Mouse (Mus musculus): ENCODE results near the gene Tspan18. TPM values are rescaled to one million over a fixed set of nuclear protein-coding genes. Genes with fewer than 3 reads are reported as not detected.
A peak's percentile ranks its signal among the peaks of the same experiment; 100 is the strongest.

Tspan18 gene
- polyA plus RNA-seq, 1 experiment from 2014 or later, result 16.9 TPM

DNA sequence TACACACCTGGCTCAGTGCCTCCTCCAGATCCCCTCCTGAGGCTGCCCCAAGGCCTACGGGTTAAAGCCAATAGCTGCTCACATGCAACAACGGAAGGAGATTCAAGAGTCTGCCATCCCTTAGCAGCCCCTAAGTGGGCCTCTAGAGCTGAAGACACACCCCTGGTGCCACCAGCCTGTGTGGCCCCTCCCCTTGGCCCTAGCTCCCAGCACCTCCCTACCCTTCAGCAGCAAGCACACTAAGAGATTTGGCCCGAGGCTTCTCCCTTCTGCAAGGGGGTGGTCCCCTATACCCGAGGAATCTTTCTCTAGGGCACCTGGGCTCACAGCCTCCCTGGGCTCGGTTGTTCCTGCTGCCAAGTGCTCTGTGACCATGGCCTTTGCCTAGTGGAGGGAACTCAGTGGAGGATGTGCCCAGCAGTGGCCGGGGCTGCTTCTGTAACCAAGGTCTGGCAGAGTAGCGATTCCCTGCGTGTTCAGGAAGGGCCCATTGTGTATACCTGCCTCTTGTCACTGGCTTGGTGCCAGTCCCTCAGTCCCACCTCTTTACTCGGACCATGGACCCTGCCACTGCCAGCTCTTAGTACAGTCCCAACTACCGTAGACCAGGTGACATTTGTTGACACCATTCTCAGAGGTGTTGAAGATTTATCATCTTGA, 133.5 kb downstream of the Tspan18 start:
- WGBS, result 51% methylated on average over 10 of the region's 10 CpGs
- peaks cover 27% of the 10 kb centered on the region for H3K4me1 ChIP-seq
- no peak for ATAC-seq (replicated peaks)
- no peak overlapping the region; the same call in 1 of the 2 replicates for H3K27ac ChIP-seq (replicated peaks)
- no peaks in the 10 kb centered on the region for H3K9me3 ChIP-seq
- no peak overlapping the region for H3K4me3 ChIP-seq
- no peaks in the 10 kb centered on the region for H3K27me3 ChIP-seq
- H3K4me2 ChIP-seq (replicated peaks), result no peak overlapping the region
- peaks cover 21% of the 10 kb centered on the region for H3K36me3 ChIP-seq
- H3K9ac ChIP-seq (replicated peaks), result no peak overlapping the region

DNA sequence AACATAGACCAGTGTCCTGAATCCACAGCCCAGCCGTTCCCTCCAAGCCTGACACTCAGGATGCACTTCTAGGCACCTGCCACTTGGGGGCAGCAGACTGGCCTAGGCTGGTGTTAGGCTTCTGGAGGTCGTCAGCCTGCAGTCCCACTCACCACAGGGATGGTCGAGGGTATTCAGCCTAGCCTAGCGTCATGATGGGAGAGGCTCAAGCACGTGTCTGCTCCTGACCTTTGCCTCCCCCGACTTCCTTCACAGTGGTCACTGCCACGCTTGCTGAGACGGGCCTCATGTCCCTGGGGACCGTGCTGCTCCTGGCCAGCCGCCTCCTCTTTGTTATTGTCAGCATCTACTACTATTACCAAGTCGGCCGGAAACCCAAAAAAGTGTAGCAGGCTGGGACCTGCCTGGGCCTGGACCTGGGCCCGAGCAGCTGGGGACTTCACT, 134.8 kb downstream of the Tspan18 start:
- H3K36me3 ChIP-seq, result peaks cover 21% of the 10 kb centered on the region
- H3K4me3 ChIP-seq, result no peak overlapping the region
- H3K9me3 ChIP-seq, result no peaks in the 10 kb centered on the region
- no peak overlapping the region for H3K4me2 ChIP-seq (replicated peaks)
- H3K9ac ChIP-seq (replicated peaks), result no peak overlapping the region
- no peak overlapping the region for H3K27ac ChIP-seq (replicated peaks)
- H3K4me1 ChIP-seq, result peaks cover 34% of the 10 kb centered on the region
- peak; percentile 15 for ATAC-seq (replicated peaks)
- WGBS, result 47% methylated on average over 13 of the region's 13 CpGs
- no peaks in the 10 kb centered on the region for H3K27me3 ChIP-seq

DNA sequence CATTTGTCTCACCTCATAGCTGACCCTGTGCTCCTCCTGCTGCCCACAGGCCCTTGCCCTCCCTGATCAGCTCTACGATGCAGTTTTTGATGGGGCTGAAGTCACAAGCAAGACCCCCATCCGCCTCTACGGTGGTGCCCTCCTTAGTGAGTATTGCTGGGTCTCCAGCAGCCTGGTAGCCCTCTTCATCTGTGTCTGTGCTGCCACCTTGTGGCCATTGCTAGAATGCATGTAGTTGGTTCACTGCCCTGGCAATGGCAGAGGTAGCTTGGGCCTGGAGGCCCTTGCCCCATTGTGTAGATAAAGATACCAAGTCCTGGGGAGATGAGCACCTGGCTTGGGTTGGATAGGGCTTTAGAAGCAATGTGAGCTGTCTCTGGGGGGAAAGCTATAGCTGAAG, 135.5 kb downstream of the Tspan18 start:
- no peak overlapping the region for H3K4me3 ChIP-seq
- WGBS, result 11% methylated on average over 3 of the region's 3 CpGs
- H3K4me2 ChIP-seq (replicated peaks), result no peak overlapping the region
- peaks cover 34% of the 10 kb centered on the region for H3K4me1 ChIP-seq
- no peaks in the 10 kb centered on the region for H3K9me3 ChIP-seq
- no peak overlapping the region for H3K9ac ChIP-seq (replicated peaks)
- H3K27me3 ChIP-seq, result no peaks in the 10 kb centered on the region
- no peak overlapping the region for H3K27ac ChIP-seq (replicated peaks)
- peak; percentile 53 for ATAC-seq (replicated peaks)
- peaks cover 21% of the 10 kb centered on the region for H3K36me3 ChIP-seq

- Histone ChIP-seq H3K9ac (replicated peaks) (no peak overlapping the region), H3K9me3 (no peaks in the 10 kb centered on the region), H3K36me3 (peaks cover 4% of the 10 kb centered on the region; the same call in 1 of the 2 replicates), H3K4me1 (peaks cover 68% of the 10 kb centered on the region), H3K27me3 (no peaks in the 10 kb centered on the region), H3K4me3 (no peak overlapping the region), H3K4me2 (replicated peaks) (no peak overlapping the region), H3K27ac (replicated peaks) (no peak overlapping the region)
- no peak for ATAC-seq (replicated peaks)
- WGBS, result 72% methylated on average over 4 of the region's 4 CpGs
Measured at GRCm38 (mm10) chr2:93193806-93194205, 140.5 kb downstream of the Tspan18 start.

DNA sequence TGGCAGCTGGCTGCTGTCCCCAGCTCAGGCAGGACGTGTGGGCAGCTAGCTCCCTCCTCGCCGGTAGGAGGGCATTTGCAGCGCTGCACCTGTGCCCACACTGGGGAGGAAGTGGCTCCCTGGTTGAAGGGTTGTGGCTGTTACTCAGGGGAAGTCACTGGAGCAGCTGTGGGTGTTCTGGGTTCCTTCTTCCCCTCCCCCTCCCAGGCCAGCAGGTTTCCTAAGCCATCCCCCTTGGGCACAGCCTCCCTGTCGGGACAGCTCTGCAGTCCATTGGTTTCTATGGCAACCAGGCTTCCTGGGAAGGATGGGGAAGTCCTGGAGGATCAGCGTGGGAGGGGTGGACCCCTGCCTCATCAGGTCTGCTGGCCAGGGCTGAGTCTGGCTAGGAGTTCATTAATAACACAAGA, 141.6 kb downstream of the Tspan18 start:
- WGBS, result 8% methylated on average over 6 of the region's 6 CpGs
- H3K9ac ChIP-seq (replicated peaks), result no peak overlapping the region

DNA sequence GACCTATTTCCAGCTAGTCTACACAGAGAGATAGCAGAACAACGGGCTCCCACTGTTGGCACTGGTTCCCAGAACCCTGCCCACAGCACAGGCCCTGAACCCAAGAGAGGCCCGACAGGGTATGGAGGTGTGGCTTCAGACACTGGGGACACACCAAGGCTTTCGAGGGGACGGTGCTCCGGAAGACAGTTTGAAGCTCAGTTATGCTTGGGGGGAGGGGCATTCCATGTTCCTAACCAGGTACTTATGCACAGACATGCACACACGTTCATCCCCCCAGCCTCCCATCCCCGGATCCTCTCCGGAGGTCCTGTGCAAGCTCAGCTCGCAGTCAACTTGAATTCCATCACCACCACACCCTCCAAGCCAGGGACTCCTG, 142.1 kb downstream of the Tspan18 start:
- Histone ChIP-seq H3K9ac (replicated peaks) (peak overlapping the region; percentile 8; the same call in 1 of the 2 replicates), H3K4me3 (no peak overlapping the region), H3K36me3 (0 out of 2 replicates have a peak, but pooled peaks cover under 1% of the 10 kb centered on the region), H3K27ac (replicated peaks) (peak overlapping the region; percentile 9; the same call in 1 of the 2 replicates), H3K4me2 (replicated peaks) (peak overlapping the region; percentile 70), H3K9me3 (no peaks in the 10 kb centered on the region), H3K4me1 (peaks cover 68% of the 10 kb centered on the region), H3K27me3 (no peaks in the 10 kb centered on the region)
- WGBS, result 48% methylated on average over 9 of the region's 9 CpGs
- no peak for ATAC-seq (replicated peaks)

More for the DNA sequence above, 141.6 kb downstream of the Tspan18 start:
- Histone ChIP-seq H3K27me3 (no peaks in the 10 kb centered on the region), H3K4me1 (peaks cover 68% of the 10 kb centered on the region), H3K27ac (replicated peaks) (no peak overlapping the region; the same call in 1 of the 2 replicates), H3K36me3 (peaks cover 4% of the 10 kb centered on the region; the same call in 1 of the 2 replicates), H3K4me2 (replicated peaks) (peak overlapping the region; percentile 70; the same call in 1 of the 2 replicates), H3K4me3 (no peak overlapping the region), H3K9me3 (no peaks in the 10 kb centered on the region)
- no peak for ATAC-seq (replicated peaks)

DNA sequence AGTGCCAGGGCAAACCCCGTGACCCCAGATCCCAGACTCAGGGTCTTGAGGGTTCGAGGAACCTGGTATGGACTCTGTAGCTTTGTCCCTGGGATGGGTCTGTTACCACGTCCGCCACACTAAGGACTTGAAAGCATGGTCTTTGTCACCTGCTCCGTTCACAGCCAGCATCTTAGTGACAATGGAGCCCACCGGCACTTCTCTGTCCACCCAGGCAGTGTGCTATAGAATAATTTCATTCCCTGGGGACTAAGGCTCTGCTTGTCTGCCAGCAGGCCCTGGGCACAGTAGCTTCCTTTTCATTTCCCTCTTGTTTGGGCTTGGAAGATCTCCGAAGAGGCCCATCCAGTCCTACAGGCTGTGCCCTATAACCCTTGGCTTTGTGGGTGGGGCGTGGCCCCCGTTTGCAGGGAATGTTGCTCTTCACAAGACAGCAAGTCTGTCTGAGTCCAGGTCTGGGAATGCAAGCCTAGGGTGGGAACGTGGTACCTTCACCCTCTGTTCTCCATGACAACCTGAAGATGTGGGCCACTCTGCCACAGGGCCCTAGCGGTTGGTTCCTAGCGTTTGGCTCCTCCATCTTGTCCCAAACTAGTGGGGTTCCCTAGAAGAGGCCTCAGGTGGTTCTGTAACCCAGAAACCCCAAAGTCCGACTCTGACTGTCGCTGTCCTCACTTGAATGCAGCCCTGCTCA, 142.7 kb downstream of the Tspan18 start:
- Histone ChIP-seq H3K9me3 (no peaks in the 10 kb centered on the region), H3K4me1 (peaks cover 70% of the 10 kb centered on the region), H3K27ac (replicated peaks) (0 out of 2 replicates have a peak overlapping the region, but pooled peaks have one; percentile 9), H3K4me2 (replicated peaks) (peak overlapping the region; percentile 70), H3K4me3 (no peak overlapping the region), H3K27me3 (no peaks in the 10 kb centered on the region), H3K36me3 (no peaks in the 10 kb centered on the region), H3K9ac (replicated peaks) (peak overlapping the region; percentile 25; the same call in 1 of the 2 replicates)
- 72% methylated on average over 14 of the region's 14 CpGs for WGBS
- no peak for ATAC-seq (replicated peaks)

GRCm38 (mm10) chr2:93190771-93191487, 143.4 kb downstream of the Tspan18 start:
- Histone ChIP-seq H3K4me2 (replicated peaks) (peak overlapping the region; percentile 70), H3K27me3 (no peaks in the 10 kb centered on the region), H3K36me3 (no peaks in the 10 kb centered on the region), H3K27ac (replicated peaks) (0 out of 2 replicates have a peak overlapping the region, but pooled peaks have one; percentile 9), H3K9me3 (no peaks in the 10 kb centered on the region), H3K9ac (replicated peaks) (peak overlapping the region; percentile 25), H3K4me1 (peaks cover 72% of the 10 kb centered on the region), H3K4me3 (no peak overlapping the region)
- WGBS, result 20% methylated on average over 9 of the region's 9 CpGs
- ATAC-seq (replicated peaks), result no peak

- Histone ChIP-seq H3K4me1 (peaks cover 55% of the 10 kb centered on the region), H3K4me3 (peak overlapping the region; percentile 91)
Measured at GRCm38 (mm10) chr2:93188761-93189458, 145.4 kb downstream of the Tspan18 start.

DNA sequence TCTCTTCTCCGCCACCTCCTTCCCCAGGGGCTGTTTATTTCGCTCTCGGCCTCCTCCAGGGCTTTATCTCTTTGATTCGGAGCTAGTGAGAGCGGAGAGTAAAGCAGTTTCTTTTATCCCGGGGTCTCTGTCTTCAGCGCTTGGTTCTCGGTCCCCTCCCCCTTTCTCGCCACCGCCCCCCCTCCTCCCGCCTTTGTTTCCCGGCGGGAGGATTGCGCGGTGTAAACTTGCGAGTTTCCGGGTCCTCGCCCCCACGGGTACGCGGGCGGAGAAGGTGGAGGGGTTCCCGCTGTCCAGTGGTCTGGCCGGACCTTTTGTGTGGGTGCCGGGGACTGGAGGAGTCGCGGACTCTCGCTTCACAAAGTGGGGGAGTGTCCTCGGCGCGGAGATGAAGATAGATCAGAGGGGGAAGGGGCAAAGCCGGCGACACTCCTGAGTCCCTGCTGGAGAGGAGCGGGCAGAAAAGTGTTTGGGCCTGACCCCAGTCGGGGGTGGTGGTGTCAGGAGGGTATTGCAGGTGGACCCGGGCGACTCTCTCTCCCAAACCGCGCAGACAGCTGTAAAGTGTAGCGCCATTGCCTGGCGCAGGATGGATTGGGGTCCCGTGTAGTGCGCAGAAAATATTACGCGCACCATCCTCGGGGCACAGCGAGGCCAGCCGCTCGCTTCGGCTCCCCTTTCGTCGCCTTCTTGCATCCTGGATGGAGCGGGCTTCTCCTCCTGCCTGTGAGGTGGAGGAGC, 146.1 kb downstream of the Tspan18 start:
- Histone ChIP-seq H3K4me1 (peaks cover 48% of the 10 kb centered on the region), H3K27me3 (no peaks in the 10 kb centered on the region), H3K4me3 (peak overlapping the region; percentile 91), H3K27ac (replicated peaks) (peak overlapping the region; percentile 97), H3K4me2 (replicated peaks) (peak overlapping the region; percentile 70), H3K36me3 (no peaks in the 10 kb centered on the region), H3K9ac (replicated peaks) (peak overlapping the region; percentile 96), H3K9me3 (no peaks in the 10 kb centered on the region)
- peak; percentile 20 for ATAC-seq (replicated peaks)
- under 1% methylated on average over 53 of the region's 53 CpGs for WGBS

More at GRCm38 (mm10) chr2:93188761-93189458, 145.4 kb downstream of the Tspan18 start:
- peak overlapping the region; percentile 97 for H3K27ac ChIP-seq (replicated peaks)
- peak overlapping the region; percentile 70 for H3K4me2 ChIP-seq (replicated peaks)
- H3K27me3 ChIP-seq, result no peaks in the 10 kb centered on the region
- 7% methylated on average over 19 of the region's 19 CpGs for WGBS
- no peaks in the 10 kb centered on the region for H3K36me3 ChIP-seq
- H3K9ac ChIP-seq (replicated peaks), result peak overlapping the region; percentile 96
- peak; percentile 28; the same call in 1 of the 2 replicates for ATAC-seq (replicated peaks)
- no peaks in the 10 kb centered on the region for H3K9me3 ChIP-seq
